Mouse (Mus musculus) small intestine, adult 2 months (tissue): ENCODE measurements around the gene Blvrb.

ENCODE experiments used
- CTCF ChIP-seq: fragments of 200-500 bp; IDR thresholded peaks from 2 replicates; pipeline ENCODE4 v1.5.1; 2012; ENCODE audit warnings: low read depth, mild to moderate bottlenecking, control low read depth, inconsistent platforms, low read length, moderate library complexity, mixed read lengths; ENCODE audit not compliant: insufficient replicate concordance, insufficient read length; ENCODE audit errors: extremely low read depth
- POLR2A ChIP-seq: fragments of 200-500 bp; IDR thresholded peaks from 2 replicates; pipeline ENCODE4 v1.6.1; 2012; ENCODE audit warnings: low read depth, mild to moderate bottlenecking, control low read depth, inconsistent platforms, low read length, moderate library complexity

- TF ChIP-seq CTCF = no peak
- no peak for TF ChIP-seq POLR2A
Measured at GRCm38 (mm10) chr7:27446521-27447418, 1.0 kb upstream of the Blvrb start.
